Mouse (Mus musculus) lung, postnatal 10 days (tissue): Measurements from ENCODE around the gene Otx1.
A peak's percentile ranks its signal among the peaks of the same experiment; 100 is the strongest.

Experiments
- DNase-seq: peaks from one replicate; pipeline ENCODE4 v3.0.0; 2021

Otx1 gene

DNA sequence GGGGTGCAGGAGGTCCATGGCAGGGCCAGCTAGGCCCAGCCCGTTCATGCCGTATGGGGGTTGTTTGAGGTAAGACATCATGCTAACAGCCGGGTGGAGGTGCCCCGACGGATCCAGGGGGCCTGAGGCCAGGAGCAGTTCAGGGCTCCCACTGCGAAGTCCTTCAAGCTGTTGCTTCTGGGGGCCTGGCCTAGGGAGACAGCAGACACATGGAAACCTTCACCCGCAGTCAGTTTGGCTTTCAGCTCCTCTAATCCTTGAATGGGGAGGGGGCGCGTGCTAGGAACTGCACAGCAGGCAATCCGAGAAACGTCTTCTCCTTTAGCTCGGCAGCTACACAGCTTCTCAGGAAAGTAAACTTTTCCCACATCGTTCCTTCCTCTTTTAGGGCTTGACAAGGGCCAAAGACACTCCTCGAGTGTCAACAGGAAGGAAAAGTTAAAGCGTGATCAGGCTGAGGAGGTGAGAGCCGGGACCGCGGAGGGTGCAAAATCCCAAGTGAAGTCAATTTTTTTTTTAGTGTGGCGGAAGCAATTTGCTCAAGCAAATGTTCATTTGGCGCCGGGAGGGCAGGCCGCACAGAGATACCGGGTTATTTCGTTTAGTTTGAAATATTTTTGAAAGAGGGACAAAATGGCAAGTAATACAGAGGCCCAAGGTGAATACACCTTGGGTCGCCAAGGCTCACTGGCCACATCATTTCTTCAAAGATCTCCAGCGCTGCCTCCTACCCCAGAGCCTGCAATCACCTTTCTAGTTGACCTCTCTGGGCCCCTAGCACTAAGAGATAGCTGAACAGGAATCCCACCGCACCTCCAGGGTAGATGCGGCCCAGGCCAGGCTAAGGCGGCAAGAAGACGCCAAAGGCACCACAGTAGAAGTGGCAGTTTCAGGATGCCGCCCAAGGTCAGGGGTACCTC is 3.0 kb downstream of the Otx1 start:
- no peak for DNase-seq

DNA sequence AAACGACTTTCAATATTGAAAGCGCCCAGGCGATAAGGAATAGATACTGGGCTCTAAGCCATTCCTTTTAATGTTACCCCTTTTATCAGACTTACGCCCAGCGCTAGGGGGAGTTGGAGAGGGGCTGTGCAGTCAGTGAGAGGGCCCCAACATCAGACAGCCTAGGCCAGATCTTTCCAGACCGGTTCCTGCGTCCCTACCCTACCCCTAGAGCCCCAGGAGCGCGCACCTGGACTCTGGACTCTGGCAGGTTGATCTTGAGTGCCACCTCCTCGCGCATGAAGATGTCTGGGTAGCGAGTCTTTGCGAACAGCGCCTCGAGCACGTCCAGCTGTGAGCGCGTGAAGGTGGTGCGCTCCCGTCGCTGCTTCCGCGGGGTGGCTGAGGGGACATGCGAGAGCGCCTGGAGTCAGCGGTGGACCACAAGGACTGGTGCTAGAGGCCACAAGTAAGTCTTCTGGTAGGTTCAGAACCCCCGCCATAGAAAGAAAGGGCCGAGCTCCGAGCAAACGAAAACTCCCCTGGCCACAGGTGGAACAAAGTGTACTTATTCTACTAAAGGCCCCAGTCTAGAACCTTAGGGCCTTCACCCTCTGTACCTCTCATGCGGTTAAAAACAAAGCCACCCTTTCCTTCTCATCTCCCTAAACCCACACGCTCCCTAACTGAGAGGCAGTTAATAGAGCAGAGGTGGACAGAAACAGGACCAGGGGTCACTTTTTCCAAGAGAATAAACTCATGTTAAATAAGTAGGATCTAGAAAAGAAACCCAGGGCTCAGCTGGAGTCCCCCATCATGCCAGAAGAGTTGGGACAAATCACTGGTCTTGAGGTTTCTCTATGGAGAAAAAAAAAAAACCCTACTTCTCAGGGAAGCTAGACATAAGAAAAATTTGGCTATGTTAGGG is 4.3 kb downstream of the Otx1 start:
- no peak for DNase-seq

DNA sequence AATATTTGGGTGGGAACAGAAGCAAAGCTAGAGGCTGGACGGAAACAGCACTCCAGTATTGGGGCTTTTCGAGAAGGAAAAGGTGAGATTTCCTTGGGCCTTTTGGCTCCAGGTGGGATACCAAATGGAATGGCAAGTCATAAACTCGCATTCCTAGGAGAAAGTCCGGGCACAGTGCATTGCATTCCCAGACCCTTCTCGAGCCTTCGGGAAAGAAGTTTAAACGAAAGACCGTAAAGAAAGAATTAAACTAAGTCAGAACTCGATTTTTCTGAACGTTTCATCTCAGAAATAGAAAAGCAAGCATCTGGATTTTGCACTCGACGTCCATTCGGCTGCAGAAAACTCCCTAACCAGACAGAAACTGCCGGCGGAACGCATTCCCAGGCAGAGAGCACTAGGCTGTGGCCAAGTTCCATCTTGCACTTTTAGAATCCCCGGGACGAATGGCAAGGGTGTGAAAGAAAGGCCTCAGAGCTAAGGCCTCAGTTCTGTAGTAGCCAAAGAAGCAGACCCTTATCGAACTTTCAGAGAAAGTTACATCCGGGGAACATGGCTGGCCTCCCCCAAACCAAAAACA is 5.0 kb downstream of the Otx1 start:
- DNase-seq: no peak

DNA sequence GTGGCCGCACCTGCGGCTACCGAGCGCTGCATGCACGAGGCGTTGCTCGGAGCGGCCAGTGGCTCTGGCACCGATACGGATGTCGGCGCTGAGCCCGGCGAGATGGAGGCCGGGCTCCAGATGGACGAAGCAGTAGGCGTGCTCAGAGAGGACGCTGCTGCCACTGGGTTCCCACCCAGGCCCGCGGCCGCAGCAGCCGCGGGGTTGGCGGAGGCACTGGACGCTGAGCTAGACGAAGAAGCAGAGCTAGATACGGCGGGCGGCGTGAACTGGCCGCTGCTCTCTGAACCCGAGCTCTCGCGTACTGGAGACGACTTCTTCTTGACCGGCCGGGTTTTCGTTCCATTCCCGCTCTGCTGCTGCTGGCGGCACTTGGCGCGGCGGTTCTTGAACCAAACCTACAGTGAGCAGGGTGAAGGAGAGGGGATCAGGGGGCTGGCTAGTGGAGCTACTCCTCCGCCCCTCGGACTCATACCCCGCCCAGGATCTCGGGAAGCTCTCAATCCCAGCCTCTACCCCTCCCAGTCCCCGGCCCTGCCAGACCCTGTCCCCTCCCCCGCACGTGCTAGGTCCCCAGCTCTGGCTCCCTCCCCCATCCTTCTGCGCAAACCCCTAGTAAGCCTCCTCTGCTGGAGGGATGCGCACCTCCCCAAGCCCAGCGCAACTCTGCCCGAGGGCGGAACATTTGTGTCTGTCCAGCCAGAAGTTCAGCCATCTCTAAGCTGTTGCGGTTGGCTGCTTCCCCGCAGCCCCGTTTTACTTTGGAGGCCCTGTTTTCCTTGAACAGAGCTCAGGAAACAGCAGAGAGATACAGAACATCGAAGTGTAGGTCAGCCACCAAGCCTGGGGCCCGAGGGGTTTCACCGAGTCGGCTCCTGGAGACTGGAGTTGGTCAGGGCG is 5.8 kb downstream of the Otx1 start:
- peak; percentile 16 for DNase-seq

DNA sequence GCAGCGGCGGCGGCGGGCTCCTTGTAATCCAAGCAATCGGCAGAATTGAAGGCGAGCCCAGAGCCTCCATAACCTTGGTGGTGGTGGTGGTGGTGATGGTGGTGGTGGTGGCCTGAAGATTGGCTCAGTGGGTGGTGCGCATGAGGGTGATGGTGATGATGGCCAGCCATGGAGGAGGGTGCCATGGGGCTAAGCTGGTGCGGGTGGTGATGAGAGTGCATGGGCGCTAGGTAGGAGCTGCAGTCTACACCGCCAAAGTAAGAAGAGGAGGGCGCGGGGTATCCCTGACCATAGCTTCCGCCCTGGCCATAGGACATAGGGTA is 6.4 kb downstream of the Otx1 start:
- DNase-seq: no peak

DNA sequence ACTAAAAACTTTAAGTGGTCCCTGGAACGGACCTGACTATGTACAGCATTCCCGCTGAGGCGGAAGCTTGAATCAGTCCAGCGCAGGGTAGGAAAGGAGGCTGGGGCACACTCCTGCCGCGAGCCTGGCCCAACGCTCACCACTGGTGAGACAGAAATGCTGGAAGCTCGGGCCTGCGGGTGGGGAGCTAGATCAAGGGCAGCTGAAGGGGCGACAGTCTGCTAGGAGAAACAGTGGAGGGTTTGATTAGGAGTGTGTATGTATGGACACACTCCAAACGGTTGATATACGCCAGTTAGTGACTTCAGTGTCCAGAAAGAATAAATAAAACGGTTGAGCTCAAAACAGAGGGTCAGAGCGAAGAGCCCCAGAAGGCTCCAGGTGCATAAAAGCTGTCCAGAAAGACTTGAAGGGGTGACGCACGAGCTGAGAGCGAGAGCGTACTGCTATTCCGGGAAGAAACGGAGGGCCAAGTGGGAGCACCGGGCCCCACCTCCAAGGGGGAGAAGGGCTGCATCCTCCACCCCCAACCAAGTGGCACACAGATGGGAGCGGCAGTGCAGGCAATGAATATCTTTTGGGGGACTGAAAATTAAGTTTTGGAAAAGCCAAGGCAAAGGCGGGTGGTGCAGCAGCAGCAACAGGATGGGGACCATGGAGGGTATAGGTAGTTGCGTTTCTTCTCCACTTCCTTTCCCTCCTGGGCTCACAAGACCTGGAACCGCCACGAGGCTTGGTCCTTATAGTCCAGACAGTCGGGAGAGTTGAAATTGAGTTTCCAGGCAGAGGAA is 7.0 kb downstream of the Otx1 start:
- DNase-seq: no peak

DNA sequence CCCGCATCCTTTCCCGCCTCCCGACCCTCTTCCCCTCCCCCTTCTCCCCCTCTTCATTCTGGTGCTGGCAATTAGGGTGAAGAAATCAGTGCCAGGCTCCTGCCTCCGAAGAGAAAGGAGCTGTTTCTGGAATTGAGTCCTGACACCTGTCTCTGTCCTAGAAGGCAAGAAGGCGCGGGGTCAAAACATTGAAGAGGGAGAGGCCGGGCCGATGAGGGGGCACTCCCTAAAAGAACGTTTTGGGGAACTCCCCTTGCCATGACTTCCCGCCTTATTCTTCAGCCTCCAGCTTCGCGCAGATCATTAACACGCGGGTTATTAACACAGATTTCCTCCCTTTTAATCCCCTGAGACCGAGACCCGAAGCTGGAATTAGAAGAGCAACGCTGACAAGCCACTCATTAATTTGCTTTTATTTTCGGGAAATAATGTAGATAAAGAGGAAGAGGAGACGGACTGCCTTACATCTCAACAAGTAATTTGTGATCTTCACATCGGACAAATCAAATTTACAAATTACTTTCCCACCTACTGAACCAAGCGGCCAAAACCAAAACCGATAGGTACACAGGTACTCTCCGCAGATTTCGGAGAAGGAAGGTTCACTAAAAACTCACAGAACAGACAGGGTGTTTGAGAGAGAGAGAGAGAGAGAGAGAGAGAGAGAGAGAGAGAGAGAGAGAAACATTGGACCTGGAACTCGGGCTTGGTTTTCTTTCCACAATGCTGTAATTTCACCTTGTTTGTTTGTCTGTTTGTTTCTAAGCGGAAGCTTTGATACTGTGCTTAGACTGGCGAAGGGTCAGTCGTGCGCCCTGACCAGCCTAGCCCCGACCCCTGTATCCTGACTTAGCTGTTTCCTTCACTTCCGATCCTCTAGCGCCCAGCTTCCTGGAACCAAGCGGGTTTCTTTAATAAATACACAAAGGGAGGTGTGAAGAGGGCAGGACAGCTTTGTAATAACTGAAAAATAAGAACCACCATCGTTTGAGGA is 8.0 kb downstream of the Otx1 start:
- no peak for DNase-seq

DNA sequence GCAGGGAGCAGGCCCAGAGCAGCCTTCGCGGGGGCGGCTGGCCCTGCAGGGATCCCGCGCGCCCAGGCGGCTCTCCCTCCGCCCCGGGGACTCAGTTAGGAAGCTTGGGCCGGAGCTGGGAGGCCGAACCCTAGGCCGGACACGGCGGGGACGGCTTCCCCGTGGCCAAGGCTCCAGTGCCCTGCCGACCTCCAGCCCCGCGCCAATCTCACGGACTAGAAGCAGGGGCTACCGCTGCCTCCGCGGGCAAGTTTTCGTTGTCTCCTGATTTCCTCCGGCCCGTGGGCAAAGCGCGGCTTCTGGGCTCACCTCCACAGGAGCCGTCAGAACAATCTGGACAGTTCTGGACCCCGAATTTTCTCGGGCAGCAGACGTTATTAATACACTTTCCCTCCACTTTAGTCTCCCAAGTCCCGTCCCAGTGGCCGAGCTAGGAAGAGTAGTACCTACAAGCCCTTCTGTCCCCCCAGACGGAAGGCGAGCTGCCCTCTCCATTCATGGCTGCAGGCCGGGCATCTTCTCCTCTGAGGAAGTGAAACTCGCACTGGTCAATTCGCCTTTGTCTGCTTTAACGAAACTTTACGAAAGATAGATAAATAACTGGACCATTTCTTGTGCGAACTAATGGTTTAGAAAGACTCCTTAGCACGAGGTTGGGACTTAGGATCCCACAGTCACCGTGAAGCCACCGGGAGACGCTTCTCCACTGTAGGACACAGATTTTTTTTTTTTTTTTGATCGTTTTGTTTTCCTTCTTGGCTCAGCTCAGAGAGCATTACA is 8.9 kb downstream of the Otx1 start:
- DNase-seq: peak; percentile 16

DNA sequence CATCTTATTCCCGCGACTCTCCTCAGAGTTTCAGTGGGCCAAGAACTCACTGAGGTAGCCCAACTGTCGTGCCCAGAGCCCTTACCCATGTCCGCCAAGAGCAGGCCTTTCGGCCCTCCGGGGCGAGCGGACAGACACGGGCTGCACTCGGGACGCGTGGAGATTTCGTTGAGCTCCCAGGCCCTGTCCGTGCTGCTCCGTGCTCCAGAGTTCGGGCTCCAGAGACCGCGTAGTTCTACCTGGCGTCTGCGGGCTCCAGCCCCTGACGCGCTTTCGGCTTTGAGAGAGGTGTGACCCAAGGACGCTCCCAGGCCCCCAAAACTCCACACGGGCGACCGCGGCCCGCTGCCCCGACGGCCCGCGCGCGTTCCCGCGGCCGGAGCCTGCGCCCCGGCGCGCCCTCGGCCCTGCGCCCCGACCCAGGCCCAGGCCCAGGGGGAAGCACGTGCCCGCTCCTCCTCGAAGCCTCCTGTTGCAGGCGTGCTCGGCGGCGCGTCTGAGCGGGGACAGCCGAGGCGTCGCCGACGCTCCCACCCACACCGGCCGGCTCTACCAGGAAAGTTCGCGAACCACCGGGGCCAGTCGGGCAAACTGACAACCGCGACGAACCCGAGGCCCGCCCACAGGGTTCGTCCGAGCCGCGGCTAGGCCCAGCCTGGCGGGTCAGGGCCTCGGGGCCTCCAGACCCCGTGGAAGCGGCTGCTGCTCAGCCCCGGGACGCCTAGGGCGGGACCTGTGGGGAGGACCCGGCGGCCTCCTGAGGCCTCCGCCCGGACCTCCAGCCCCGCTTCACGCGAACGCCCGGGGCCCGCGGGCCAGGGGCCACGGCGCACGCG is 9.7 kb downstream of the Otx1 start:
- DNase-seq: no peak

DNA sequence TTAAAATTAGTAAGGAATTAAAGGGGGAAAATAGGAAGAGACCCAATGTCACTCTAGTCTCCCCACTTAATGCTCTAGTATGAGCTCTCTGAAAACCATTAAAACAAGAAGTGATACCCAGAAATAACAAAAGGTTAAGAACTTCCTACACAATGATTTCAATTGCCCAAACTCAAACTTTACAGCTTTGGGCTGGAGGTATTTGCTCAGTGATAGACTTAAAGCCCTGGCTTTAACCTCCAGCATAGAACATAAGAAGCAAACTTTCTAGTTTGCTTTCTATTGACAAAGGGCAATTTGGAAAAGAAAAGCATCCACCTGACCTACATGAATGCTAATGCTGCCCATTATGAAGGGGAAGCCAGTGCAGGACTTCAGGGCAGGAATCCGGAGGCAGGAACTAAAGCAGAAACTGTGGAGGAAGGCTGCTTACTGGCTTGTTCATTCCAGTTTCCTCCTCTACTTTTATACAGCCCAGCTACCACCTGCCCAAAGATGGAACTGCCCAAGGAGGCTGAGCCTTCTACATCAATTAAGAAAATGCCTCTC is 14.2 kb downstream of the Otx1 start:
- no peak for DNase-seq

DNA sequence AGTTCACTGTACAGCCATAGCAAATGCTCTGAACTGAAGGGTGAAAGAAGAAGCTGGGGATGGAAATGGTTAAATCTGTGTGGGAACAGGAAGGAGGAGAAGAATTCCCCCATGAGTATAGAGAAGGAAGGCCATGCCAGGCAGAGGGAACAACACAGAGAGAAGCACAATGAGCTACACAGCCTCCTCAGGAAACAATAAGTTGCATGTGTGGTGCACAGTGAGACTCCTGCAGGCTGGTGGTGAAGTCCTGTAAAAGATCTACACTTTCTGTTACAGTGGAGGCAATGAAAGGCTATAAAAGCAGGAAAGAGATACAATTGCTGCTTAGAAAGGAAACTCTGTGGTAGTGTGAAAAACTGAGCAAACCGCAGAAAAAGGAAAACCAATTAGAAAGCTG is 17.6 kb downstream of the Otx1 start:
- DNase-seq: no peak

DNA sequence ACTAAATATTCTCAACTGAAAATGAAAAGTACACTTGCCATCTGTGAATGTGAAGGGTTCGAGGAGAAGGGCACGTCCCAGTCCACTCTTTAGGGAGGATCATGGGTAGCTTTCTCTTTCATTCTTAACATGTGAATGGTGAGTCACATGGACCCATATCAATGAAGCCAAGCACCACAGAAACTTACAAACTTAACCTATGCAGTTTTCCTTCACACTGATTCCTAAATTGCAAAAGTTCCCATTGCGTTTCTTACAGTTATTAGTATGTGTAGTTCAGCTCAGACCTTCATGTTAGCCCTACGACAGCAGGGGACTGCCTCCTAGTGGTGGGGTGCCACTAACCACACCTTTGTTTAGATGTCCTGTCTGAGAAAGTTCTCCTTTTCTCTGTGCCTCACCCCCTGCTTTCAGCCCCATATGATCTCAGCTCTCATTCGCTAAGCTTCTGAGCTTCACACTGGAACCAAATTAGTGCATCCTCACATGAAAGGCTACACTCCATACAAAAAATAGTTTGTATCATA is 28.6 kb downstream of the Otx1 start:
- DNase-seq: no peak

DNA sequence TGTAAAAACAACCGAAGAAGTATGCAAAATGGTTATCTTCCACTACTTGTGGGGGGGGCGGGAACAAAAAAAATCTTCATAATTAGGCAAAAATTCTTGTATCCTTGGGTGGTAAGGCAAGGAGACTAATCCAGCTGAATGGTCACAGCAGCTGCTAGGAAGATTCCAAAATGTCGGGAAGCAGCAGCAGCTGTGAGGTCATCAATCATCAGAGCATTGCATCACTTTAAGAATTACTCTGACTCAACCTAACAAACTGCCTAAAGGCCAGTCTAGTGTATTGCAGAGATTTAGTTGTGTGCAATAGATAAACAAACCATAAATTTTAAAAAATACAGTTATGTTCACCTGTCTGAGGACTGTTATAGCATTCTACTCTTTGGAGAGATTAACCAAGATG is 29.1 kb downstream of the Otx1 start:
- peak; percentile 10 for DNase-seq

DNA sequence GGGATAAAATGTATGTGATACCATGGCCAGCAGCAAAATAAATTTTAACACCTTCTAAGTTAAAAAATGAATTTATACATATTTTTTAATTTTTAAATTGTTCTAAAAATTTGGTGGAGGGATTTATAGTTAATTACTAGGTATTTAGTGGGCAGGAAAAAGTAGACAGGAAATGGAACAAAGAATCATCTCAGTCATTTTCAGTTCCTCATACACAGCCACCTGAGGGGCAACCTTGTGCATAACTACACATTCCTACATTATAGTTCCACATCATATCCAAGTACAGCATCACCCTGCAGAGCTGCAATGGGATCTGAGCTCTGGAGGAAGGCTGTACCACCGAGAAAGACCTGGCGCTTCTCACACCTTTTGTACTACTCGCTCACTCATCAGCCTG is 33.8 kb downstream of the Otx1 start:
- DNase-seq: no peak

DNA sequence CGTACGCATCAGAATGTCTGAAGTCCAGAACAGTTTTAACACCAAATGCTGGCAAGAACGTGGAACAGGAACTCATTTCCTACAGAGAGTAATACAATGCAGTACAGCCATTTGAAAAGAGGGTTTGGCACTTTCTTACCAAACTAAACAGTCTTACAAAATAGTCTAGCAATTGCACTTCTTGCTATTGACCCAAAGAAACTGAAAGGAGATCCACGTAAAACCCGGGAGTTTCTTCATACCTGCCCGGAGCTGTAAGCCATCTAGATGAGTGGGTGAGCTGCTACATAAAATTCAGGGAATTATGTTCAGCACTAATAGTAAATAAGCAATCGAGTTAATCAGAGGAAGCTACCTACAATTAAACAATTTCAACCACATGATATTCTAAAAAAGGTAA is 47.5 kb downstream of the Otx1 start:
- no peak for DNase-seq

DNA sequence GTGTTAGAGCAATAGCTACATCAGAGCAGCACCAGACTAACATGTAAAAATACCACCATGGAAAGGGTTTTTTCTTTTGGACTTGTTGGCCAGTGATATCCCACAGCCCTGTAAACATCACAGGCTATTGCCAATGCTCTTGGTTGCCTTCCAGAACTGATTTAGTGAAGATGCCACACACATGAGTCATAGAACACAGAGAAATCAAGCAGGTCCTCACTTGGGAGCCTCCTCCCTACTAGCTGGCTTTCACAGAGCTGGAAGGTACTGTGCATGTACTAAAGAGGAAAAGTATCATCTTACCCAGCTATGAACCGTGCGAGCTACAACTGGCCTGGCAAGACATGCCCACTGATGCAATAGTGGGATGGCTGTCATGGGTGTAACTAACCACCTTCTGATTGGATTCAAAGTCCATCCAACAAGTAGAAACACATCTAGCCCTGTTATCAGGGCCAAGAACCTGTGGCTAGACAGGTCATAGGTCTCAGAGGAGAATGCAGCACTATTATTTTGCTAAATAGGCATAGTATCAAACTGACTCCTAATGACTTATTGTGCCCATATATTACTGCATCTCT is 51.0 kb downstream of the Otx1 start:
- DNase-seq: no peak

DNA sequence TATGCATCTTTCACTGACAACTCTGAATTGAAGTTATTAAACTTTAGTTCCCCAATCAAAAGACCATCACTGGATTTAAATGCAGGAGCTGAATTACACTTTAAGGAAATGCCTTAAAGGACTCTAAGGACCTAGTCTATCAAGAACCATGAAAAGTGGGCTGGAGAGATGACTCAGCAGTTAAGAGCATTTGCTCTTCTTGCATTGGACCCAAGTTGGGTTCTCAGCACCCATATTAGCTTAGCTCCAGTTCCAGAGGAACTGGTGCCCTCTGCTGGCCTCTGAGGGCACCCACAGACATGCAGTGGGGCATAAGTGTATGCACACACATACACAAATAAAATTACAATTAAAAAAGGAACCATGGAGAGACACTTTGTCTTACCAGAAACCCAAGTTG is 52.6 kb downstream of the Otx1 start:
- DNase-seq: no peak
